Mouse (Mus musculus) spleen, embryonic (tissue): ENCODE results near the gene Grm7.

Experiments used
- CTCF ChIA-PET: fragments of 350-600 bp; sonication (Branson Sonifier 250); formaldehyde crosslinking; loops from one replicate; lab custom pipeline; 2022; lab: Charles Lee

The Grm7 gene

GRCm38 (mm10) chr6:110982013-110982412, 336.6 kb downstream of the Grm7 start:
- CTCF ChIA-PET, result no interaction called here

- CTCF ChIA-PET, result no interaction called here
Measured at GRCm38 (mm10) chr6:111039099-111039498, 393.7 kb downstream of the Grm7 start.

- CTCF ChIA-PET, result no interaction called here
Measured at GRCm38 (mm10) chr6:111045896-111046295, 400.5 kb downstream of the Grm7 start.

- CTCF ChIA-PET, result no interaction called here
Measured at GRCm38 (mm10) chr6:111049247-111049646, 403.9 kb downstream of the Grm7 start.

- CTCF ChIA-PET, result no interaction called here
Measured at GRCm38 (mm10) chr6:111054001-111054975, 408.9 kb downstream of the Grm7 start.

GRCm38 (mm10) chr6:111057798-111058197, 412.4 kb downstream of the Grm7 start:
- CTCF ChIA-PET, result no interaction called here

GRCm38 (mm10) chr6:111060004-111060403, 414.6 kb downstream of the Grm7 start:
- CTCF ChIA-PET, result no interaction called here

GRCm38 (mm10) chr6:111084569-111084968, 439.2 kb downstream of the Grm7 start:
- CTCF ChIA-PET, result no interaction called here

GRCm38 (mm10) chr6:111094818-111095217, 449.4 kb downstream of the Grm7 start:
- CTCF ChIA-PET, result no interaction called here

GRCm38 (mm10) chr6:111105485-111105884, 460.1 kb downstream of the Grm7 start:
- CTCF ChIA-PET, result no interaction called here

- CTCF ChIA-PET, result no interaction called here
Measured at GRCm38 (mm10) chr6:111161037-111161436, 515.7 kb downstream of the Grm7 start.

- CTCF ChIA-PET, result no interaction called here
Measured at GRCm38 (mm10) chr6:111195333-111195732, 550.0 kb downstream of the Grm7 start.

- CTCF ChIA-PET, result no interaction called here
Measured at GRCm38 (mm10) chr6:111221083-111221729, 575.8 kb downstream of the Grm7 start.

- CTCF ChIA-PET, result no interaction called here
Measured at GRCm38 (mm10) chr6:111255215-111255614, 609.8 kb downstream of the Grm7 start.

- CTCF ChIA-PET, result no interaction called here
Measured at GRCm38 (mm10) chr6:111256939-111257338, 611.6 kb downstream of the Grm7 start.

- CTCF ChIA-PET, result no interaction called here
Measured at GRCm38 (mm10) chr6:111258256-111258655, 612.9 kb downstream of the Grm7 start.

- CTCF ChIA-PET, result no interaction called here
Measured at GRCm38 (mm10) chr6:111261181-111261580, 615.8 kb downstream of the Grm7 start.

- CTCF ChIA-PET, result no interaction called here
Measured at GRCm38 (mm10) chr6:111276657-111277056, 631.3 kb downstream of the Grm7 start.

GRCm38 (mm10) chr6:111278516-111278915, 633.1 kb downstream of the Grm7 start:
- CTCF ChIA-PET, result no interaction called here

- CTCF ChIA-PET, result no interaction called here
Measured at GRCm38 (mm10) chr6:111293505-111294001, 648.2 kb downstream of the Grm7 start.

GRCm38 (mm10) chr6:111303912-111304555, 658.7 kb downstream of the Grm7 start:
- CTCF ChIA-PET, result no interaction called here

GRCm38 (mm10) chr6:111361681-111362080, 716.3 kb downstream of the Grm7 start:
- CTCF ChIA-PET, result no interaction called here
